ENCODE assay signal across 16 mouse cellular contexts in genomic region chr11:30580008-30580407, GRCm38 (mm10).
A peak's percentile ranks its signal among the peaks of the same experiment; 100 is the strongest.
DNase-seq lines count a peak whose midpoint lies in the region; ATAC-seq lines count a peak whose summit lies in the region.
"Had no signal": no experiment of that assay in that cellular context is flagged by ENCODE, and none has a peak within 500 bp of the region (broad histone marks: within the 10 kb centered on the region; RNA-seq: fewer than 3 reads in every experiment).

No protein-coding gene starts in this region.

- peak overlapping the region; percentile 51; the same call in 1 of the 2 replicates for H3K27ac ChIP-seq in kidney, embryonic 14.5 days (ENCODE audit: low read depth, low read length)
- H3K27ac ChIP-seq: forebrain, embryonic 10.5 days; hindbrain, embryonic 14.5 days; limb, embryonic 12.5 days; midbrain, embryonic 10.5 days had no signal

- no peak for ATAC-seq in kidney, embryonic 14.5 days (ENCODE audit: low FRiP score, low TSS enrichment)
- ATAC-seq in erythroid progenitor cell, adult 5-6 weeks (replicated peaks; ENCODE audit: low FRiP score, poor library complexity, severe bottlenecking): no peak

- WGBS in kidney, embryonic 14.5 days: 67% methylated on average over 2 of the region's 2 CpGs

- H3K27me3 ChIP-seq in kidney, embryonic 14.5 days (ENCODE audit: control insufficient read depth, insufficient read depth, low read length): no peaks in the 10 kb centered on the region
- H3K27me3 ChIP-seq: limb, embryonic 12.5 days had no signal

- H3K36me3 ChIP-seq in kidney, embryonic 14.5 days (ENCODE audit: control insufficient read depth, insufficient read depth, low read length): no peaks in the 10 kb centered on the region
- H3K36me3 ChIP-seq: forebrain, embryonic 10.5 days; limb, embryonic 12.5 days; midbrain, embryonic 10.5 days had no signal

- H3K4me2 ChIP-seq in kidney, embryonic 14.5 days (replicated peaks; ENCODE audit: low read depth, low read length): no peak overlapping the region
- H3K4me2 ChIP-seq: hindbrain, embryonic 14.5 days; limb, embryonic 12.5 days had no signal

- no peak overlapping the region for H3K9ac ChIP-seq in kidney, embryonic 14.5 days (ENCODE audit: low read depth, low read length)
- H3K9ac ChIP-seq: hindbrain, embryonic 14.5 days; limb, embryonic 12.5 days had no signal

- intact Hi-C loops in heart, postnatal 14 days (cut with DNase I): no loop called here

- H3K4me1 ChIP-seq in kidney, embryonic 14.5 days (ENCODE audit: control insufficient read depth, insufficient read depth, low read length): no peaks in the 10 kb centered on the region
- H3K4me1 ChIP-seq: forebrain, embryonic 10.5 days; limb, embryonic 12.5 days; midbrain, embryonic 10.5 days had no signal

- DNase-seq in kidney, postnatal 10 days: no peak
- peak; percentile 2 for DNase-seq in 416B (ENCODE audit: low read depth)
- DNase-seq in adipocyte (ENCODE audit: low spot score): peak; percentile 62
- DNase-seq in heart, postnatal 14 days: peak; percentile 9 to 10
- DNase-seq in left cerebral cortex, adult 9 months (ENCODE audit: low spot score in 2 of 2): no peak
- DNase-seq: cerebellum, adult 8-10 months; kidney, adult 11 months; layer of hippocampus, postnatal 36 days; right cerebral cortex, postnatal 25 days; thymus, adult 18-20 months had no signal

- no peaks in the 10 kb centered on the region; the same call in 1 of the 2 replicates for H3K9me3 ChIP-seq in kidney, embryonic 14.5 days (ENCODE audit: control insufficient read depth, low read length)

- H3K4me3 ChIP-seq in kidney, embryonic 14.5 days (ENCODE audit: low read length): no peak overlapping the region
- H3K4me3 ChIP-seq: forebrain, embryonic 10.5 days; limb, embryonic 12.5 days; midbrain, embryonic 10.5 days had no signal

Comparison
In these comparisons a context has a peak if more than half of its experiments do, and no peak if none do; other contexts are left out.
1. DNase-seq: peak in 416B (single experiment), adipocyte (single experiment) and heart, postnatal 14 days (2 of 2); none in kidney, postnatal 10 days (single experiment) and left cerebral cortex, adult 9 months (0 of 2).